Mouse (Mus musculus) cortical plate, adult 2 months (tissue): ENCODE measurements around the gene Rmnd5b. TPM values are rescaled to one million over a fixed set of nuclear protein-coding genes. Genes with fewer than 3 reads are reported as not detected.
A peak's percentile ranks its signal among the peaks of the same experiment; 100 is the strongest.

Experiments
- H3K27ac ChIP-seq: fragments of 200-500 bp; 2 replicates; pipeline ENCODE4 v1.5.1; 2012; ENCODE audit warnings: low read length, control low read depth, inconsistent platforms; ENCODE audit not compliant: insufficient read depth
- H3K4me1 ChIP-seq: fragments of 200-500 bp; 2 replicates; pipeline ENCODE4 v1.6.1; 2011; ENCODE audit warnings: low read length; ENCODE audit not compliant: control insufficient read depth, insufficient read depth
- H3K4me3 ChIP-seq: fragments of 200-500 bp; 2 replicates; pipeline ENCODE4 v1.5.1; 2011; ENCODE audit warnings: mild to moderate bottlenecking, low read length, control low read depth; ENCODE audit not compliant: insufficient read depth
- CTCF ChIP-seq: fragments of 200-500 bp; IDR thresholded peaks from 2 replicates; pipeline ENCODE4 v1.5.1; 2011; ENCODE audit warnings: mild to moderate bottlenecking, control low read depth, low read length; ENCODE audit not compliant: insufficient read depth; ENCODE audit errors: extremely low read depth
- POLR2A ChIP-seq: fragments of 200-500 bp; IDR thresholded peaks from 2 replicates; pipeline ENCODE4 v1.6.1; 2011; ENCODE audit warnings: mild to moderate bottlenecking, low read length, control low read depth; ENCODE audit not compliant: insufficient read depth; ENCODE audit errors: extremely low read depth
- polyA plus RNA-seq: library from polyadenylated mRNA; depleted of rRNA; stranded (reverse); fragments of >200 nt; gene quantifications from 2 replicates; pipeline ENCODE4 v1.2.3, GENCODE M21; 2012; rRNA removed

Gene Rmnd5b
- polyA plus RNA-seq, 1 experiment, result 80.3 TPM

DNA sequence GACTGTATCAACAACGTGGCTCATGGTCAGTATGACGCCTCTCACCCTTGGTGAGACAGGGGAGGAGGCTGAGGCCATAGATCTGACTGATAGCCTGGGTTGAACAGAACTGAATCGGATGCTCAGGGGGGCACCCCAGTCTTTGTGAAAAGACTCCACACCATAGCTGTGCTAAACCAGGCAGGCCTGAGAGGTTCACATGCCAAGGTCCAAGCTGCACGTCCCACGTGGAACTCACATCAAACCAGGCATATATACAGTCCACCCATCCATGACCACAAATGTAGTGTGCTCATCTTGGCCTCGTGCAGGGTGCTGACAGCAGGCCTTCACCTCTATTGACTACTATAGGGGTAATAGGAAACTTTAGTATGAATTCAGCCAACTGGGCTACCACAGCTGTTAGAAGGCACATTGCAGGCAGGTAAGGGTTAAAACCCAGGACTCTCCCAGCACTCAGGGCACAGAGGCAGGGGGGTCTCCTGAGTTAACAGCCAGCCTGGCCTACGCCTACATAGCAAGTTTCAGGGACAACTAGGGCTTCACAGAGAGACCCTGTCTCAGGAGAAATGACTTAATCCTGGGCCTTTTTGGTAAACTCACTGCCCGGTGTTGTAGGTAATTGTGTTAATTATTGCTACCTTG is 50.0 kb downstream of the Rmnd5b start:
- Histone ChIP-seq H3K27ac (no peak overlapping the region), H3K4me3 (peak overlapping the region; percentile 65; the same call in 1 of the 2 replicates), H3K4me1 (peaks cover 3% of the 10 kb centered on the region; the same call in 1 of the 2 replicates)
- TF ChIP-seq POLR2A (no peak), CTCF (no peak)

DNA sequence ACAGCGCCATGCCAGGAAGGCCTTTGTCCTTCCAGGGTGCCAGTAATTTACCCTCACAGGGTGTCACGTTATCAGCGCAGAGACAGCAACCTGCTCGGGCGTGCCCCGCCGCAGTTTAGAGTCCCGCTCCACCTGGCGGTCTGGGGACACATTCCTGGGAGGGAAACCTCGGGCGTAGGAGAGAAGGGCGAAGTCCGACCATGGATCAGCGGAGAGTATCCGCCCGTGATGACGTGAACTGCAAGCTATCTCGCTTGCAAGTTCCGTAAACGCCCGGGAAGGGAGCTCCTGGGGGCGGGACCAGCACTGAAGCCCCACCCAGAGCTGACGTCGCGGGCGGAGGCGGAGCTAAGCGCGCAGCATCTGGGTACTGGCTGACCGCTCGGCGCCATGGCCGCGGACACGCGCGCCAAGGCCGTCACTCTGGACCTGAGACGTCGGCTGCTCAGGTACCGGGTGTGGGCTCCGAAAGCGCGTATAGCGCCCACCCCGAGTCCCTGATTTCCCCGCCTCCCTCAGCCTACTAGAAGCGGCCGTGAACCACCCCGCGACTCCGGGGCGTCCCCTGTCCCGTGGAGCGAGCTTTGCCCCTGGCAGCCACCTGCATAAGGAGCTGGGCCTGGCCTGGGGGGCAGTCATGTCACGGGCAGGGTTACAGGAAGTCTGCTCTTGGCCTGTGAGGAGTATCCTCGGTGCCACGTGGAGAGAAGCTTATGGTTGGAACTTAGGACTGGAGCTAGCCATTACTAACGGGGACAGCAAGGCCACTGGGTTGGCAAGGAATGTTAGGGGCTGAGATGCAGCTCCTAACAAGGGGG is 51.1 kb downstream of the Rmnd5b start, which contains the start of gene Phykpl:
TSS of gene Phykpl (plus strand) at position 327 of the 818 bp plus-strand sequence.
- Histone ChIP-seq H3K4me3 (peak within 1 kb of the TSS; percentile 65), H3K27ac (peak within 1 kb of the TSS; percentile 89), H3K4me1 (peaks cover 3% of the 10 kb centered on the region; the same call in 1 of the 2 replicates)
- TF ChIP-seq POLR2A (peak; percentile 97), CTCF (no peak)

DNA sequence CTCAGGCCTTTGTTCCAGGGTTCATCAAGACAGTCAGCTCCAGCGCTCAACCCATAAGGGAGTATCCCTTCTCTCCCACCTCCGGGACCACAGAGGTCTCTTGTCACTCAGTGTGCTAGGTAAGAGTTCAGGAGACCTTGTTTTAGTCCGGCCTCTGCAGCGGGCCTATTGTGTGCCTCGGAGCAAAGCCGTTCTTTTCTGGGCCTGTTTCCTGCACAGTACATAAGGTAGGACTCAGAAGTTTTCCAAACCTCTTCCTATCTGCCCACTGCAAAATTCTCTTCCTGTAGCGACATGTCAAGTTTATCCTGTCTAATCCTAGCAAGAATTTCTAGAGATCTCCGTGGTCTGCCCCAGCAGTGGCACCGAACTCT is 51.7 kb downstream of the Rmnd5b start:
- H3K27ac ChIP-seq, result peak overlapping the region; percentile 89
- H3K4me1 ChIP-seq, result peaks cover 3% of the 10 kb centered on the region; the same call in 1 of the 2 replicates
- TF ChIP-seq CTCF (no peak), POLR2A (no peak)
- H3K4me3 ChIP-seq, result peak overlapping the region; percentile 65

DNA sequence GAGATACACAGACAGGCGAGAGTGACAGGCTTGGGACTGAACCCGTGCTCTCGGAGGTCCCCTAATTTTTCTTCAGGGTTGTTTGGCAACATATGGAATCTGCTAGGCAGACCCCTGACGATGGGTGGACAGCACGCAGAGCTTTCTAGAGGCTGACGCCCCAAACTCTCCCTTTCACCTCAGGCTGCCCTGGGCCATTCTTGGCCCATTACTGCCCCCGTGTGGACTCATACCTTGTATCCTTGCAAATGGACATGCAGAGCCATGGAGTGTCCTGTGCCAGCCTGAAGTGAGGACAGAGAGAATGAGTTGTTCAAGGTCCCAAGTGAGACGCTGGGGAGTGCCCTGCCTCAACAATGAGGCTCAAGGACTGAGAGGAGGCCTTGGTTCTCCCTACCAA is 53.0 kb downstream of the Rmnd5b start:
- TF ChIP-seq POLR2A (no peak), CTCF (peak; percentile 40)
- H3K4me1 ChIP-seq, result peaks cover 3% of the 10 kb centered on the region; the same call in 1 of the 2 replicates
- H3K4me3 ChIP-seq, result no peak overlapping the region
- H3K27ac ChIP-seq, result no peak overlapping the region

DNA sequence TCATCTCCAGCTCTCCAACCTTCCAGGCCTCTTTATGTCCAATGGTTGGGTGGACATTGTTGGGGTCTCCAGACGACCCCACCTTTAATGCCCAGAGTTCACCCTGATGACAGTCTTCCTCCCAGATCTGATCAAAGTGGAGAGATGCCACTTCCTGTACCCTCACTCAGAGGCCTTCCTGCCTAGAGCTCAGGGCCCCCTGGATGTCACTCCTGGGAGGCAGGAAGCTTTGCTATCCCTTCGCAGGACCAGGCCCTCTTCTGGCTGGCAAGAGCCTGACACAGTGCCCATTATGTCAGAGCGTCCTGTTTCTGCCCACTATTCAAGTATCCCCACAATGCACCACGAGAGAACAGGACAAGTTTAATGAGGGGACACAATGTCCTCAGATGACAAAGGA is 56.7 kb downstream of the Rmnd5b start:
- TF ChIP-seq CTCF, result no peak
- TF ChIP-seq POLR2A, result no peak
- Histone ChIP-seq H3K4me3 (no peak overlapping the region), H3K4me1 (0 out of 2 replicates have a peak, but pooled peaks cover 1% of the 10 kb centered on the region), H3K27ac (no peak overlapping the region)

DNA sequence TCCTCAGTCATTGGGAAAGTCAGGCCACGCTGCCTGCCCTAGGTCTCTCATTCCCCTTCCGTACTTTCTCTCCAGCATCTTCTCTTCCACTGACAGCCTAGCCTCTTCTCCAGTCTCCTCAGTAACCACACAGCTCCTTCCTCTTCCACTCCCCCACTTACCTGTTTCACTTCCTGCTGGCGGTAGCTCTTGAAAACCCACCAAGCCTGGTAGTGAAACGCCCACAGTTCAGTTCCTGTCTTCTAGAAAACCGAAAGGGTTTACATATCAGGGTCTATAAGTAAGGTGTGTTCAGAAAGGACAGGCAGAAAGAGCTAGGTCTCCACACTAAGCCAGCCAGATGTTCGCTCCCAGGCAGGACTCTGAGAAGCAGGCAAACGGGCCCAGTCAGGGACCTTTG is 58.1 kb downstream of the Rmnd5b start:
- TF ChIP-seq CTCF (no peak), POLR2A (no peak)
- H3K4me1 ChIP-seq, result no peaks in the 10 kb centered on the region

DNA sequence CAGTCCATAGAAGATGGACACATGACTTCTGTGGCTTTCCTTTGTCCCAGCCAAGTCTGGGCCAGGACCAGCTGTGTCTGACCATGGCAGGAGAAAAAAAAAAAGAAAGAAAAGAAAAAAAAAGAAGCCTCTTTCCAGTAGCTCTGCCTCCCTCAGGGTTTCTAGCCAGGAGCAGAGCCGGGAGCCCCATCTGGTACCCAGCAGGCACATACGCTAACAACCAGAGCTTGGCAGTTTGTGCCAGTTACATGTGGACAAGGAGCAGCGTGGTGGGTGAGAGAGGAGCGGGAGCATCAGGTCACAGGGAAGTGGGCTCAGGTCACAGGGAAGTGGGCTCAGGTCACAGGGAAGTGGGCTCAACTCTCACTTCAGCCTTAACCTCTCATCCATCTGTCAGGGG is 59.2 kb downstream of the Rmnd5b start:
- no peak overlapping the region for H3K27ac ChIP-seq
- H3K4me1 ChIP-seq, result no peaks in the 10 kb centered on the region
- H3K4me3 ChIP-seq, result no peak overlapping the region
- TF ChIP-seq POLR2A (no peak), CTCF (no peak)

More for the DNA sequence above, 58.1 kb downstream of the Rmnd5b start:
- H3K4me3 ChIP-seq, result no peak overlapping the region
- H3K27ac ChIP-seq, result no peak overlapping the region

Other genes starting within 250 kb of the Rmnd5b start
- gene Phykpl, start 51.1 kb downstream of the Rmnd5b start, polyA plus RNA-seq, result 9.7 and 10.5 TPM in 2 replicates
- gene Hnrnpab, start 29.0 kb downstream of the Rmnd5b start, polyA plus RNA-seq, result 98.4 and 100 TPM in 2 replicates
- 73.0 and 78.5 TPM in 2 replicates for gene Nhp2, start 16.2 kb downstream of the Rmnd5b start, polyA plus RNA-seq
- 9.1 and 10.2 TPM in 2 replicates for gene N4bp3, start 14.9 kb upstream of the Rmnd5b start, polyA plus RNA-seq
- gene D930048N14Rik, start 15.1 kb upstream of the Rmnd5b start, polyA plus RNA-seq, result 5.3 and 6.0 TPM in 2 replicates
- 37.7 and 41.1 TPM in 2 replicates for gene 0610009B22Rik, start 53.0 kb upstream of the Rmnd5b start, polyA plus RNA-seq
- 9.3 and 9.4 TPM in 2 replicates for gene Sec24a, start 127.7 kb upstream of the Rmnd5b start, polyA plus RNA-seq
- gene Sar1b, start 127.8 kb upstream of the Rmnd5b start, polyA plus RNA-seq, result 97.2 and 100 TPM in 2 replicates
- gene Jade2, start 221.8 kb upstream of the Rmnd5b start, polyA plus RNA-seq, result 24.2 and 24.5 TPM in 2 replicates